Mouse (Mus musculus): ENCODE results near the gene Pex14.
"Not testable (repeated sequence)": the region's sequence is repeated elsewhere in the genome, so short reads cannot be mapped to it uniquely, and the experiment has no call there.

- not testable (repeated sequence) for TF ChIP-seq POLR2A (IDR thresholded peaks at IDR 0.05; ENCODE audit: low read depth, low read length); CTCF (IDR thresholded peaks at IDR 0.05; ENCODE audit: borderline replicate concordance, insufficient read depth, low read length)
These were observed 773 bp upstream of the Pex14 start for GRCm38 (mm10) chr4:149100449-149100848.
